Mouse (Mus musculus) lung, adult 2 months (tissue): ENCODE data around the gene Spag6l.
A peak's percentile ranks its signal among the peaks of the same experiment; 100 is the strongest.

Source experiments
- CTCF ChIP-seq: fragments of 200-500 bp; IDR thresholded peaks from 2 replicates; pipeline ENCODE4 v1.5.1; 2011; ENCODE audit warnings: mild to moderate bottlenecking, low read length, control low read depth; ENCODE audit not compliant: insufficient read depth
- POLR2A ChIP-seq: fragments of 200-500 bp; IDR thresholded peaks from 2 replicates; pipeline ENCODE4 v1.6.1; 2011; ENCODE audit warnings: low read depth, mild to moderate bottlenecking, control low read depth, low read length, borderline replicate concordance; ENCODE audit errors: extremely low read depth

DNA sequence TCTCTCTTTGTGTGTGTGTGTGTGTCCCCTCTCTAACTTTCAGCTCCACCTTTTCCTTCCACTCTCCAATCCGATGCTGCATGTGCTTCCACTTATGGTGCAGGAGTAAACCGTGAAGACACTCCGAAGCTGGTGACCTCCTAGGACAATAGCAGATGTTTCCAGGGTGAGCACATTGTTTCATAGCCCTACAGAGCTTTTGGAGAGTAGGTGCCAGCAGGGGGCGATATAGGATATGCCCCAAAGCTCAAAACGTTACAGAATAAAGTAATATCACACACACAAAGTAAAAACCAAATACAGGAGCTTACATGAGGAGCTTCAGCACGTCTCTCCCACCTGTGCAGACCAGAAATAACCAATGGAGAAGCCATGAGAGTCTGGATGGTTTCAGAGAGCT lies 25.6 kb upstream of the Spag6l start:
- TF ChIP-seq POLR2A: no peak
- peak; percentile 36; the same call in 1 of the 2 replicates for TF ChIP-seq CTCF
